Mouse (Mus musculus) urinary bladder, adult 18-20 months (tissue): ENCODE data around the gene Gm17078.
"Not testable (repeated sequence)": the region's sequence is repeated elsewhere in the genome, so short reads cannot be mapped to it uniquely, and the experiment has no call there.

Experiments
- DNase-seq, 2 experiments: peaks; one replicate each; pipeline ENCODE4 v3.0.0; 2022; ENCODE audit warnings: low spot score in 2 of 2, mixed read lengths in 2 of 2

The Gm17078 gene

GRCm38 (mm10) chr14:51611210-51611609 is at the start of gene Gm17078:
Gene Gm17078, minus strand, starts transcription at chr14:51611310.
- DNase-seq: no peak

DNA sequence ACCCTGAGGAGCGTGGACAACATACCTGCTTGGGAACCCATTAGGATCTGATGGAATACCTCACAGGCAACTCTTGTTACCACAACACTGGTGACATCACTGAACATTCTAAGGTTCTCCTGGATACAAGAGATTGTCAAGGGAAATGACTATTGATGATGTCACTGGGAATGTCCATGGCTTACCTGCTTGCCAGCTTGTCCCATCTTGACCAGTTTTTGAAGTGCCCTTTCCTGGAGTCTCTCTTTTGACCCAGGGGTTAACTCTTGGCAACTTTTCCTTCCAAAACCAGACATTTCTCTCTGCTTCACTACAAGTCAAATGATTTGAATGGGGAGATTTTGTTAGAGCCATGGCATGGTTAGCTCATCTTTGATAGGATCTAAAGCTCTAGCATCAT is 24.5 kb upstream of the Gm17078 start, which contains the start of gene Gm4181:
Gm4181 (minus strand) TSS at position 101 of the 400 bp plus-strand sequence.
- not testable (repeated sequence) for DNase-seq

DNA sequence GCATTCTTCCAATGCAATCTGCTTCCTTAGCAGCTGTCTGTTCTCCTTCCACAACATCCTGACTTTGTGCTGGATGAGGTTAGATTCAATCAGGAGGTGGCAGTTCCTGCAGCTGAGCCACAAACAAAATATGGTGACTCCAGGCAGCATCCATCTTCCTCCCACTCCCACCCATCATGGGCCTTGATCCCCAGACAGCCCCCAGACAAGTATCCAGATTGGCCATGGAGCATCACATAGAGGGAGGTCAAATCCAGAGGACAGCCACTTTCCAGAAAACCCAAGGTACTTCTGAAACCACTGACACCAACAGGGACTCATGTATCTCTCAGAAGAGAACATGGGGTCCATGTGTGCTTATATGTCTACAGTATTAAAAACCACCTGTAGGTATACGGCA is 21.3 kb upstream of the Gm17078 start:
- peak in 1 of 2 experiments; percentile 33 for DNase-seq

- DNase-seq: not testable (repeated sequence)
Observed at GRCm38 (mm10) chr14:51592039-51592438, 19.1 kb downstream of the Gm17078 start, which contains the start of gene Gm17174. Gene Gm17174, minus strand, starts transcription at chr14:51592139.

- not testable (repeated sequence) for DNase-seq
Observed at GRCm38 (mm10) chr14:51573963-51574362, 37.1 kb downstream of the Gm17078 start, which contains the start of gene Gm17175. Gene Gm17175, minus strand, starts transcription at chr14:51574063.
